Mouse (Mus musculus): ENCODE measurements around the gene Pon2.

Pon2 gene

DNA sequence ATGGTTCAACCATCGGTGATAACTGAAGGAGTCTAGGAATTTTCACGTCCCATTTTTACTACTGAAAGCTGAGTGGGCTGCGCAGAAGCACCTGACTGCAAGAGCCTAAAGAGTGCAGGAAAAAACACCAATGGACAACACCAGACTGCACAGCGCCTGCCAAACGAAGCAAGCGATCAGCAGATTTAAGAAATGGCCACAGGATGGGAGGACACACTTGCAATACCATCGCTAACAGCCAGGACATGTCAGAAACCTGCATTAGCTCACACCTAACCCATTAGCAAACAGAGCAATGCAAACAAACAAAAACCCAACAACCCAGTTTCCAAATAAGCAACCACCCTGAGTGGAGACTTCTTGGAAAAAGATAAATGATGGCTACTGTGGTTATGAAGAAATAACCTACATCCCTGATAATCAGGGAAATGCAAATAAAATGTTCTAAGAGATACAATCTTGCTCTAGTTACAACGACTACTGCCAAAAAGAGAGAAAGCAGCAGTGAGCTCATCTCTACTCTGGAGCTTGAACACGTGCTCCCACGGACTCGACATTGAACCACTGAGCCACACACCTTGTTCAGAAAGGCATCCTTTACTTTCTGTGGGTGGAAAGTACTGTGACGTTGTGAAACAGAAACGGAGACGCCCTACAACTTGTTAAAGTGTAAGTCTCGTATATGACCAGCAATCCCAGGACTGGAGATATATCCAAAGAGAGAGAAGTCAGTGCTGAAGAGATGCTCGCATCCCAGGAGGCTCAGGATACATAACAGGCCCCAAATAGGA lies 3.4 kb downstream of the Pon2 start:
- DNase-seq (ENCODE audit: inconsistent age in 2 of 2, low spot score in 1 of 2), result no peak

DNA sequence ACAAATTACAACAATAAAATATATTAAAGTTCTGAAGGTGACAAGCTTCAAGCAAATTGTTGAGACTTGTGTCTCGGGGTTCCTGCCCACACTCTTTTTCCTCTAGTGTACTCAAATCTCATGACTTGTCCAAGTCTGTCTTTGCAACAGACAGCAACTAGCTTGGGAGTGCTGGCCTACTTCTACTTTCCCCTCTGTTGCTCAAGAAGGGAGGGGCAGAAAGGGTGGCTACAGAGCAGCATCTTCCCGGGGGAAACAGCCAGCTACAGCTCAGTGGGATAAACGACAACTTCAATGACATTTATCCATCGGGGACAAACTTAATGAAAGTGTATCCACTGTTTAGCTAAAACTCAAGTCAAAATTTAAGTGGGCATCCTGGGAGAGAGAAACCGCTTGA lies 5.4 kb downstream of the Pon2 start:
- no peak for DNase-seq (ENCODE audit: inconsistent age in 2 of 2, low spot score in 1 of 2)

DNA sequence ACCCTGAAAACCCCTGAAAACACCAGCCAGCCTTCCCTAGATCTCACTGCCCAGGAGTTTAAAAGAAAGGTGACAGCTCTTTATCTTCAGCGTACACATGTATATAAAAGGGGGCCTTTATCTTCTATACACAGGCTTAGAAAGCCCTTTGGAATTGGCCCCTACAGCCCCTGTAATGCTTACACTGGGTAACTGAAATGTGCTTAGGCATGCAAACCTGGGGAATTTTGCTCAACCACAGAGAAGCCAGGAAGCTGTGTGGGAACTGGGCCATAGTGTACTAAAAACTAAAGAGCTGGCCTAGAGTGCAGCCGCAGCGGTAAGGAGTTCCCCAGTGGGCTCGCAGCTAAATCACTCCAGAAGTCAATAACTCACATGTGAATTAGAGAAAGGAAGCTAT lies 6.8 kb downstream of the Pon2 start:
- DNase-seq (ENCODE audit: inconsistent age in 2 of 2, low spot score in 1 of 2), result no peak

DNA sequence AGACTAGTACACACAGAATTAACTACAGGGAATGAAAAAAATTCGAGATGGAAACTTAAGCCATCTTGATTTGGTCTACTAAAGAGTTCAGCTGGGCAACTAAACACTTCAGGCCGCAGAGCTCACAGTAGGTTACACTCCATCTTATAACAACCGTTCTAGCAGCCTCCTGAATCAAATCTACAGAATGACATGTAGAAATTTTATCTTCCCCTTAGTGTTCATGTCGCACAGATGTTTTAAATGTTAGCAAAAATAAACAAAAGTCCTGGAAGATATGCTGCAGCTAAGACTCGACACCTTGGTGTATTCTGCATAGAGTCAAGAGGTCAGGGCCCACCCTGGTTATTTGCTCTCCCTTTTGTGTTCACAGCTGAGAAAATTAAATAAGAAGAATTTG lies 10.3 kb downstream of the Pon2 start:
- no peak for DNase-seq (ENCODE audit: inconsistent age in 2 of 2, low spot score in 1 of 2)

DNA sequence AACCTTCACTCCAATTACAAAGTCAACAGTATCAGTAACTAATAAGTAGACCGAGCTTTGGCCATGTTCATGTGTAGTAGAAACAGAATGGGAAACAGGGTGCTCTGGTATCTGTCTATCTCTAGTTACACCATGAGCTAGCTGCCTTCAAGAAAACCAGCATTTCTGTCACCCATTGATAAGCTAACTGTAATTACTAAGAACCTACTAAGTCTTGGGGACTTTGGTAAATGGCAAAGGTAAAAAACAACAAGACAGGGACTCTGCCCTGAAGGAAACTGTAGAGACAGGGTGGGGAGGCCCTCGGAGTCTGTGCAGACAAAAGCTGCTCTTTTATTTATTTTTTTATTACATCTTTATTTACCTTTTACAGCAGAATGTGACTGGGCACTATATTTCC lies 10.9 kb downstream of the Pon2 start:
- DNase-seq (ENCODE audit: inconsistent age in 2 of 2, low spot score in 1 of 2), result no peak

DNA sequence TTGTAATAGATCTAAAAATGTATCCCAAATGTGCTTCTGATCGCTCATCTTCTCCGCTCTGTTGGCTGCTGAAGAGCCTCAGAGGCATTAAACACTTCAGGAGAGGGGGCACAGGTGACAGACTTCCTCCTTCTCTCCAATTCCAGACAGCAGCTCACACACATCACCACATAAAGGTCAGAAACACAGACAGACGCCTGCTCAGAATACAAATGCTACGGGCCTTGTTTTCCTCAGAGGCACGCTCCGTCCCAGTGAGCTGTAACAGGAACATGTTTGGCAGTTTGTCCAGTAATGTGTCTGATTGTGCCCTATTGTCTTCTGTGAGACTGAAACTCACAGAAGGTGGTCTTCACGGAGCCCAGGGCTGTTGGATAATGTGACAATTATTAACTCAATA lies 15.8 kb downstream of the Pon2 start:
- no peak for DNase-seq (ENCODE audit: inconsistent age in 2 of 2, low spot score in 1 of 2)

DNA sequence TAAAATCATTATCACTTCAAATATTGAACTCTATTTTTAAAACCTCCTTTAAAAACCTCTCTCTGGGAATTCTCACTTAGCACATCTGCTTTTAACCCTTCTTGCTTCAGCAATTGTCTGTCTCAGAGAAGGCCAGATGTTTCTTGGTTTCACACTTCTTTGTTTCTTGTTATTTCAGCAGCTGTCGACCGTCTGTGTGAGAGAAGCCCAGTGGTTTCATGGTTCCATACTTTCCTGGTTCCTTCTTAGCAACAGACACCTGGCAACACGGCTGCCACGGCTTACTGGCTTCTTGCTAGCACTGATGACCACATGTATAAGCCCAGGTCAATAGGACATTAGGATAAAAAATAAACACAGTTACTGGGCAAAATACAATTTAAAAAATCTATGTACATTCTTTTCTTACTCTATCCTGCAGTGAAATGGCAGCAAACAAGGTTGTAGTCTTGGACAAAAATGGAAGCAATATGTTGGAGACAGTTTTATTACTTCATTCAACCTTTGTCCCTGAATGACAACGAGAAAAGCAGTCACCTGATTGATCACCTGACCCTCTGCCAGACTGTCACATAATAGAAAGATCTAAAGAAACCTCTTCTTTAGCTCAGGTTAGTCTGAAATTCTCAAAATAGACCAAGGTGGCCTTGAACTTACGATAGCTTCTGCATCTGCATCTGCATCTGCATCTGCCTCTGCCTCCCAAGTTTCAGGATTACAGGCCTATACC lies 17.5 kb downstream of the Pon2 start:
- DNase-seq (ENCODE audit: inconsistent age in 2 of 2, low spot score in 1 of 2), result no peak

DNA sequence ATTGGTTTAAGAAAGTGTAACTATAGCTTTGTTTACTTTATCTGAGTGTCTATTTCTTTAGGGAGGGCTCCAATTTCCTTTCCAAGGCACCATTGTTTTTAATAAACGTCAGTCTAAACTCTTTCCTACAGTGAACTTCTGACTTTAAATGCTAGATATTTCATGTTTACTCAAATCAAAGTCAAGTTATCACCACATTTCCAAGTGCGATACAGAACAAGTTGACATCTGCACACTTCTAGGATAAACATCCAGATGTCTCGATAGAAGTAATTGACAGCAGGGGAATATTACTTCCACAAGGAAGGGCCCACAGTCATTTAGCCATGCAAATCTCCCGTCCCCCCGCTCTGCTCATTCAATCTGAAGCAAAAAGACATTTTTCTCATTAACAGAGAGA lies 20.3 kb downstream of the Pon2 start:
- DNase-seq (ENCODE audit: inconsistent age in 2 of 2, low spot score in 1 of 2), result no peak

DNA sequence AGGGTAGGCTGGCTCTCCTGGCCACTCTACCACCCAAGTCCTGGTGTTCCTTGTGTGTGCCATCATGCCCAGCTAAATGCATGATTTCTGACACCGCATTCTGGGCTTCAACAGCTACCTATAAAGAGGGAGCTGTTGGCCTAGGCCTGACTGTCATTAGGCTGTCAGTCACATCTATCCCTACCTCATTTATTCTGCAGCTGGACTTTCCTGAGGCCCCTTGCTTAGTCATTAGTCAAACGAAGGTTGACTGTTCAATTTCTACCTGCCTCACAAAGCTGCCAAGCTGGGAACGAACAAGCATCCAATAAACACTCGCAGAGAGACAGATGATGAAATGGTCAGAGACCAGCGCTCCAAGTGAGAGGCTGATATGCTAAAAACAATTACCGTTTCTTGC lies 28.6 kb downstream of the Pon2 start:
- no peak for DNase-seq (ENCODE audit: inconsistent age in 2 of 2, low spot score in 1 of 2)

DNA sequence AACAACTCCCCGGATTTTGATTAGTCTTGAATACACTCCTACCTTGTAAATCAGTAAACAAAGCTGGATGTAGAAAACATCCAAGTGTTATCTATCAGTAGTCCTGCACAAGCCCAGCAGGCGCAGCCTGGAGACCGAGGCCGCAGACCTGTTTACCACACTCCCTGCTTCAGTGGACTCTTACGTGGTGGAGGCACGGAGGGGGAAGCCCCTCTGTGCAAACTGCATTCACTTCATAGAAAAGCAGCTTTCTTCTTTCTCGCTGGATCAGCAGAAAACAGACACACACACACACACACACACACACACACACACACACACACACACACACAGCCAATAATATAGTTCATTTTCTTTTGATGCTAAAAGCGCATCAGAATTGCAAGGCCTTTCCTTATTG lies 33.5 kb downstream of the Pon2 start:
- DNase-seq (ENCODE audit: inconsistent age in 2 of 2, low spot score in 1 of 2), result no peak

DNA sequence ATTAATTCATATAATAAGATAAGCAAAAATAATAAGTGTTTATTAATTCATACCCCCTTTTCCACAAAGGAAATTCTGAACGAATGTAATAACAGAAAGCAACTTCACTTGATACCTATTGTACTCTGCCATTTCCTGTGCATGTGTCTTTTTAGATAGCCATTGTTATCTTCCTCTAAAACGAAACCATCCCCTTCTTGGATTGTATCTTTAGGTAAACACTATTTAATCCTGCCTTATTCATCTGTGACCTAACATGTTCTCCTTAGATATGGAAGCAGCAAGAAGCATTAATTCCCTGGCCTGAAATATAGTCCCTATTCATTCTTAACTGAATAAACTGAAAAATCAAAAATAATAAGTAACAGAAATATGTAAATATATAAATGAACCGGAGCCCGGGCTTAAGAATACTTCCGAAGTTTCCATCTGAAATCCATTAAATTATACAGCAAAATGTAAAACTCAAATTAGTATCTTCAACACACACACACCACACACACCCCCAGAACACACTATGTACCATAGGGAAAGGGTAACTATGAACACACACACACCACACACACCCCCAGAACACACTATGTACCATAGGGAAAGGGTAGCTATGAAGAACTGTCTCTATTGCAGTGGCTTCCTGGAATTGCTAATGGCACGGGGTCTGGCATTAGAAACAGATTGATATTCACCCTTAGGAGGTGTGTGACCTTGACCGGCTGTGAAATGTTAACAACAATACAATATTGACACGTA lies 34.8 kb downstream of the Pon2 start:
- DNase-seq (ENCODE audit: inconsistent age in 2 of 2, low spot score in 1 of 2), result no peak

DNA sequence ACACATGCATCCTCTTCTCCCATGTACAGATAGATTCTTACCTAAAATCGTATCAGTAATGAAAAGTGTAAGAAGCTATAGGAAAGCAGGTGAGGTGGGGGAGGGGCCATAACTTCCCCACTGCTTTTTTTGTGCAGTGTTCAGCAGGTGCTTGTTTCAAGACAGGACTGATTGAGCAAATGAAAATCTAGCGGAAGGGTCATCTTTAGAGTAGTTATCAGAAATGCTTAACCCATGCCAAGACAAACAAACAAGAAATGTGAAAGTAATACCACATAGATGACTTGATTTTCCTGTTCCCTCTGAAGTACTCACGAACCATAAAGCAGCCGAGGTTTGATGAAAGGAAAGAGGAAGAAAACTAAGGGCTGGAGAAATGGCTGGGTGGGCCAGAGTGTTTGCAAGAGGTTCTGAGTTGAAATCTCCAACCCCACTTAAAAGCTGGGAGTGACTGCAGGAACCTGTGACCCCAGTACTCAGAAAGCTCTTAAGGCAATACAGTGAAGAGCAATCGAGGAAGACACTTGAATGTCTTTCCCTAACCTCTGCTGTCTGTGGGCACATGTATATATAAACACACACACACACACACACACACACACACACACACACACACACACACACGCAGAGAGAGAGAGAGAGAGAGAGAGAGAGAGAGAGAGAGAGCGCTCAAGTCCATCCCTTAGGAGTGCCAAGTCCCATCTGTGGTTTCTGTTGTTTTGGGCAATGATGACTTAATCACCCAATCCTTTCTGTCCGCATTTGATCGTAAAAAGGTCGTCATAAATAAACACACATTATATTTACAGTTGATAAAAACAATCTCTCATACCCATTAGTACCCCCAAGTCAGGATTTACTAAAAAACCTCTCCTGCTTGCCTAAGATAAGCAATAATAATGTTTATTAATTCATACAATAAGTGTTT lies 35.7 kb downstream of the Pon2 start:
- DNase-seq (ENCODE audit: inconsistent age in 2 of 2, low spot score in 1 of 2), result no peak

DNA sequence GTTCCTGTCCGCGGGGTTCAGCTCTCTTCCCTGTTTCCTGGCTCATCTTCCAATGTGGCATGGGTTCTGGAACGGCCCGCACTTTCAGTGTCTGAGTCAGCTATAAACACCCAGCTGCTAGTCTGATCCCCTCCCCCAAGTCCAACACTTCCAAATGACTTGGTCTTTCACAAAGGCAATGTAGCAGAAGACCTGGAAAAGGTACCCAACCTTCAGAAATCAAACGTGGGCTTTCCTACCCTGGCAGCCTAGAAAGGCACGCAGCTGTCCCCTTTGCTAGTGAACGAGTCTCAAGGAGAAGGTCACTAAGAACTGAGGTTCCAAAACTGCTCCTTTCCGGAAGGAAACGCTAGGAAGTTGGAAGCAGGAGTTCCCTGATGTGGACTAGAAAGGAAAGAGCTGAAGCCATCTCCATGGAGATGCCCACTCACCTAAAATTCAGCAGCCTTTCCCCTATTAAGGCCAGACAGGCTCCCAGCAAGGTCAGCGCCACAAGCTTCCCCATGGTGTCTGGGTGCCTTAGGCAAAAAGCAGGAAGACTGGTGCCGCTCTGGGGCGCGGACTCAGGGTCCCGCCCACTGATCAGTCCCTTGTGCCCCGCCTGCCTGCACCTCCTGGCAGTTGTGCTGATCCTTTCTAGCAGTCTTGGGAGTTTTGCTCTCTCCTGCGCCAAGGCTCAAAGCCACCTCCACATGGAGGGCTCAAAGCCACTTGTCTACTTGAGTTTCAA lies 42.4 kb downstream of the Pon2 start, which contains the start of gene Pon3:
TSS of gene Pon3 (minus strand) at position 565 of the 730 bp plus-strand sequence.
- peak; percentile 81 to 94 for DNase-seq (ENCODE audit: inconsistent age in 2 of 2, low spot score in 1 of 2)

DNA sequence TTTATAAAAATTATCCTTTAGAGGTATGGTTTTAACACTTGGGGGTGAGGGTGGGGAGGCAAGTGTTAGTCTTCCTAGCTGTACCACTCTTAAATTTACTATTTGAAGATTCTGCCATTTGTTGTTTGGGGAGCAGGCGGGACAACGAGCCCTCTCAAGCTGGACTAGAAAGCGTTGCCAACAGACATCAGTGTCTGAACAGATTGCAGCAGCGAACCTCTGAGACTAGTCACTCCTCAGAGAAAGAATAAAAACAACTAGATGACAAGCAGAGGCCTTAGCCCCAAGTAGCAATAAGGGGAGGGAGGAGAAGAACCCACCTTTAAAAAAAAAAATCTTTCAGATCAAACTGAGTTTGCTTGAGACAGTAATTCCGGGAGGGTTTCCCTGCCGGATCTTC lies 43.0 kb downstream of the Pon2 start:
- DNase-seq (ENCODE audit: inconsistent age in 2 of 2, low spot score in 1 of 2), result no peak

DNA sequence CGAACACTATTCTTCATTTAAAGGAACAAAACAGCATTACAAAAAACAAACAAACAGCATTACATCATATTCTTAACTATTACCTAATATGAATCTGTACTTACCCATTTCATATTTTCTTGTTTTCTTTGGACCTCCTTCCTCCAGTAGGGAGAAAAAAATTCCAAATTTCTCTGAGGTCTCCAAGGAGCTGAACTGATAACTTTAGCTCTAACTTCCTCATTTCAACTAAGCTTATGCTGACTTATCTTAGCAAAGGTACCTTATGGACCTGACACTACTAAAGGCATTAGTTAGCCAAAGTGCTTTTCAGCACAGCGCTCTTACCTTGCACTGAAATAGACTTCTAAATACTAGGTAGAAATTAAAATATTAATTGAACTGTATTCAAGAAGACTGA lies 43.4 kb downstream of the Pon2 start:
- DNase-seq (ENCODE audit: inconsistent age in 2 of 2, low spot score in 1 of 2), result no peak

DNA sequence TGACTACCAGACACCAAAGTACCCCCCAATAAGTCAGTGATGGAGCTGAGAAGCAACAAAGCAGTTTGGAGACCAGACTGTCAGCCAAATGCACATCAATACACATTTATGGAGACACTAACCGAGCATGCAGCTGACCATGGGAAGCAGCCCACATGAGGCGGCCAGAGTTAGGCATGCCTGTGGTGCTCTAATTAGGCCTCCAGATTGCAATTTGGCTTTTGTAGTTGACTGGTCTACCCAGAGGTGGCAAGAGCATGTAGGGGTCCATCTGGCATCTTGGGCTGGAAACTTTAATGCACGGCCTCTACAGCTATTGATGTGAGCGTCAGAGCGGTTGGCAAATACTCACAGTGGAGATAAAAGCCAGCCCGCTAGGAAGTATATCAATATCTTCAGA lies 52.3 kb downstream of the Pon2 start:
- no peak for DNase-seq (ENCODE audit: inconsistent age in 2 of 2, low spot score in 1 of 2)

DNA sequence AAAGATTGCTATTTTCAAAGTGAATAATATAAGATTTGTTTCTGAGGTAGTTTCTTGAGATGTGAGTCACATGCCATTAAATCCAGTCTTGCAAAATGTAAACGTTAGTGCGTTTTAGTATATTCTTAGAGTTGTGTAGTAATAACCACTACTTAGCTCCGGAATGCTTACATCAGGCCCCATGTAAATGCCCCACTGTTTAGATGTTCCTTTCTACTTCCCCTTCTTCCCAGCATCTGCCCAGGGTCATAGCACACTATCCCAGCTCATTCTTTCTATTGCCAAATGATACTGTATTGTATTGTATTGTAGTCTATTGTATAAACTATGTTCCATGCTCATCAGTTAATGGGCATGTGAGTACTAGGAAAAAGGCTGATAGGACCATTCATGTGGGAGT lies 59.5 kb downstream of the Pon2 start:
- no peak for DNase-seq (ENCODE audit: inconsistent age in 2 of 2, low spot score in 1 of 2)

DNA sequence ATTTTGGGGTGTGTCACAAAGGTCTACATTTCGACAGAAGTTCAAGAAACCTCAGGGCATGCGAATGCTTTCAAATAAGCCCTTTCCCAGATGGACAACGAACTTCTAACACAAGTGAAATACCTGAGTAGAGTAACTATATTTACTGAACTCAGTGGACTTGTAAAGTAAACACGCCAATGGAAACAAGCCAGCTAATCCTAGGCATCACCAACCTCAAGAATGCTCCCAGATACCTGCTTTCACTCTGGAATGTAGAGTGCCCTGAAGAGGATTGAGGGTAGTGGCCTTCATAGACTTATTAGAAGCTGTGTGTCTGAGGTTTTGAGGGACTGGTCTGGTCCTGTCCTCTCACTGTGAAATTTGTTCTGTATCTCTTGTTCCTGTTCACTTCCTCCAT lies 60.7 kb downstream of the Pon2 start:
- DNase-seq (ENCODE audit: inconsistent age in 2 of 2, low spot score in 1 of 2), result no peak

DNA sequence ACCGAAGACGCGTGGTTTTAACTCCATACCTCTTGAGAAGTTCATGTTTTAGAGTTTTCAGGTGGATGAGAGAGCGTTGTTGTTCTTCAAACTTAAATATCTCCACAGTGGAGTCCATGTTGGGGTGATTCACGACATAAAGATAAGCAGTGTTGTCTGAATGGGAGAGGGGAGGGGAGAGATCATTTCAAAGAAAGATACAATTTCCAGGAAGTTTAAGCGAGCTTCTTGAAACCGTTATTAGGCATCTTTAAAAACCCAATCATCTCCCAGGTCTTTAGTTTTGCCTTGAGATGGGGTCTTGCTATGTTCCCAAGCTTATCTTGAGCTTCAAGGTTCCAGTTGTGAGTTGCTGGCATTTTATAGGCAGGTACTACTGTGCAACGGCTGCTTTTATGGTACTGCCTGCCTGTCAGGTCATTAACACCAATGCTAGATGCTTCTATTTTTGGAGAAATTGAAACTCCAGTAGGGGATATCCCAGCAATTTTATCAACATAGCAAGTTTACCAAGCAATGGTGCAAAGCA lies 61.3 kb downstream of the Pon2 start:
- no peak for DNase-seq (ENCODE audit: inconsistent age in 2 of 2, low spot score in 1 of 2)

DNA sequence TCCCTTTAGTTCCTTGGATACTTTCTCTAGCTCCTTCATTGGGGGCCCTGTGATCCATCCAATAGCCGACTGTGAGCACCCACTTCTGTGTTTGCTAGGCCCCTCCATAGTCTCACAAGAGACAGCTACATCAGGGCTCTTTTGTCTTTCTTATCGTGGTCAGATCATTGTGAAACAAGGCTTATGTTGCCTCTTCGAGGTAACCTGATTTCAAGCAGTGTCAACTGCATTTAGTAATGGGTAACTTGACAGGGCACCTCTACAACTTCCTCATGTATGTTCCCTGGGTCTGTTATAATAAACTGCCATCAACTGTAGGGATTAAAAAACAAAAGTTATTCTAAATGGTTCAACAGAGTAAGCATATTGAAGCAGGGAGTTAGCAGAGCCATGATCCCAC lies 63.7 kb downstream of the Pon2 start:
- DNase-seq (ENCODE audit: inconsistent age in 2 of 2, low spot score in 1 of 2), result peak in 1 of 2 experiments; percentile 45

Measured in adrenal gland, adult (tissue).